Mouse (Mus musculus) CH12.LX (cell line): Measurements from ENCODE around the gene Lin7c. TPM values are rescaled to one million over a fixed set of nuclear protein-coding genes. Genes with fewer than 3 reads are reported as not detected.

Experiments used
- DNase-seq: peaks from one replicate; pipeline ENCODE4 v3.0.0-alpha.2; 2013; ENCODE audit errors: extremely low read depth
- H3K27ac ChIP-seq: 2 replicates; pipeline ENCODE4 v1.5.1; 2012; ENCODE audit warnings: low read depth, mild to moderate bottlenecking, control low read depth, moderate library complexity; ENCODE audit not compliant: insufficient read depth
- H3K27me3 ChIP-seq: replicated peaks from 2 replicates; pipeline ENCODE3; 2012; ENCODE audit warnings: inconsistent platforms
- H3K36me3 ChIP-seq, 2 experiments: replicated peaks in 1 of 2; 2 replicates each; pipeline versions ENCODE3 to v1.6.1; 2012; ENCODE audit warnings: inconsistent platforms in 1 of 2, low read length in 1 of 2, mild to moderate bottlenecking in 1 of 2, mixed read lengths in 1 of 2, moderate library complexity in 1 of 2; ENCODE audit not compliant: control insufficient read depth in 1 of 2, insufficient read depth in 1 of 2
- H3K4me1 ChIP-seq, 2 experiments: 2 replicates each; pipeline ENCODE4 v1.6.1; 2012; ENCODE audit warnings: inconsistent platforms in 1 of 2, moderate library complexity in 1 of 2; ENCODE audit not compliant: insufficient read depth in 2 of 2, control insufficient read depth in 1 of 2
- H3K4me2 ChIP-seq: 2 replicates; pipeline ENCODE4 v1.6.1; 2012; ENCODE audit warnings: low read depth, mild to moderate bottlenecking, control low read depth; ENCODE audit not compliant: poor library complexity, insufficient read depth, severe bottlenecking
- H3K4me3 ChIP-seq, 3 experiments: fragments of 150-350 bp in 1 of 3; sonication (generic) in 1 of 3; replicated peaks in 1 of 3; 2 replicates each; pipeline versions ENCODE3 to v1.5.1; 2011 to 2012; ENCODE audit warnings: low read depth in 2 of 3, low read length in 2 of 3, mild to moderate bottlenecking in 2 of 3, moderate library complexity in 2 of 3, control low read depth in 1 of 3, improper control_type of control experiment in 1 of 3, inconsistent platforms in 1 of 3, mixed read lengths in 1 of 3; ENCODE audit not compliant: poor library complexity in 1 of 3
- H3K79me2 ChIP-seq: replicated peaks from 2 replicates; pipeline ENCODE4 v1.6.1; 2012; ENCODE audit warnings: mild to moderate bottlenecking, moderate library complexity; ENCODE audit not compliant: control insufficient read depth, poor library complexity, insufficient read depth, severe bottlenecking; ENCODE audit errors: extremely low read depth
- H3K9ac ChIP-seq: 2 replicates; pipeline ENCODE4 v1.6.1; 2012; ENCODE audit warnings: low read depth, mild to moderate bottlenecking, control low read depth, moderate library complexity; ENCODE audit not compliant: insufficient read depth
- H3K9me3 ChIP-seq: replicated peaks from 2 replicates; pipeline ENCODE3; 2012; ENCODE audit warnings: low read length, inconsistent platforms, mixed read lengths
- BHLHE40 ChIP-seq: IDR thresholded peaks from 2 replicates; pipeline ENCODE4 v1.6.1; 2011; ENCODE audit warnings: mild to moderate bottlenecking, low read depth, low read length, improper control_type of control experiment
- CHD2 ChIP-seq: IDR thresholded peaks from 2 replicates; pipeline ENCODE4 v1.6.1; 2011; ENCODE audit warnings: low read length, improper control_type of control experiment
- CTCF ChIP-seq, 2 experiments: IDR thresholded peaks in 1 of 2; conservative IDR thresholded peaks in 1 of 2; 2 replicates each; pipeline ENCODE4 v1.5.1; 2011 to 2012; ENCODE audit warnings: low read depth in 2 of 2, low read length in 2 of 2, improper control_type of control experiment in 1 of 2, inconsistent platforms in 1 of 2, mild to moderate bottlenecking in 1 of 2, moderate library complexity in 1 of 2
- EP300 ChIP-seq: IDR thresholded peaks from 2 replicates; pipeline ENCODE4 v1.6.1; 2011; ENCODE audit warnings: low read length, improper control_type of control experiment
- ETS1 ChIP-seq: conservative IDR thresholded peaks from 2 replicates; pipeline ENCODE4 v1.6.1; 2012; ENCODE audit warnings: low read depth, mild to moderate bottlenecking, inconsistent platforms, low read length, improper control_type of control experiment, moderate library complexity
- IRF4 ChIP-seq: IDR thresholded peaks from 2 replicates; pipeline ENCODE4 v1.6.1; 2014; ENCODE audit warnings: low read depth, mild to moderate bottlenecking, inconsistent platforms, low read length, improper control_type of control experiment
- JUN ChIP-seq: IDR thresholded peaks from 2 replicates; pipeline ENCODE4 v1.6.1; 2011; ENCODE audit warnings: low read depth, mild to moderate bottlenecking, low read length, improper control_type of control experiment, moderate library complexity; ENCODE audit not compliant: insufficient read depth
- JUND ChIP-seq: conservative IDR thresholded peaks from 2 replicates; pipeline ENCODE4 v1.6.1; 2011; ENCODE audit warnings: low read depth, low read length, improper control_type of control experiment
- KAT2A ChIP-seq: IDR thresholded peaks from 2 replicates; pipeline ENCODE4 v1.6.1; 2012; ENCODE audit warnings: low read length, improper control_type of control experiment, inconsistent platforms; ENCODE audit not compliant: insufficient replicate concordance
- MAFK ChIP-seq: IDR thresholded peaks from 2 replicates; pipeline ENCODE4 v1.6.1; 2011; ENCODE audit warnings: low read length, improper control_type of control experiment; ENCODE audit not compliant: insufficient replicate concordance
- MAX ChIP-seq: IDR thresholded peaks from 2 replicates; pipeline ENCODE4 v1.6.1; 2011; ENCODE audit warnings: low read length, improper control_type of control experiment
- MAZ ChIP-seq: IDR thresholded peaks from 2 replicates; pipeline ENCODE4 v1.6.1; 2012; ENCODE audit warnings: low read depth, mild to moderate bottlenecking, inconsistent platforms, low read length, improper control_type of control experiment, moderate library complexity
- MEF2A ChIP-seq: IDR thresholded peaks from 2 replicates; pipeline ENCODE4 v1.6.1; 2014; ENCODE audit warnings: low read depth, mild to moderate bottlenecking, inconsistent platforms, low read length, improper control_type of control experiment, borderline replicate concordance
- MYC ChIP-seq: IDR thresholded peaks from 2 replicates; pipeline ENCODE4 v1.6.1; 2011; ENCODE audit warnings: low read depth, mild to moderate bottlenecking, improper control_type of control experiment, low read length
- NRF1 ChIP-seq: IDR thresholded peaks from 2 replicates; pipeline ENCODE4 v1.6.1; 2014; ENCODE audit warnings: low read depth, mild to moderate bottlenecking, inconsistent platforms, low read length, improper control_type of control experiment, moderate library complexity
- PAX5 ChIP-seq: IDR thresholded peaks from 2 replicates; pipeline ENCODE4 v1.6.1; 2012; ENCODE audit warnings: low read length, inconsistent platforms, mixed read lengths
- POLR2A ChIP-seq: IDR thresholded peaks from 2 replicates; pipeline ENCODE4 v1.6.1; 2011; ENCODE audit warnings: low read depth, mild to moderate bottlenecking, improper control_type of control experiment, low read length
- RAD21 ChIP-seq: IDR thresholded peaks from 2 replicates; pipeline ENCODE4 v1.6.1; 2011; ENCODE audit warnings: low read depth, mild to moderate bottlenecking, low read length, improper control_type of control experiment, moderate library complexity
- SIN3A ChIP-seq: IDR thresholded peaks from 2 replicates; pipeline ENCODE4 v1.6.1; 2012; ENCODE audit warnings: low read length, improper control_type of control experiment, inconsistent platforms
- SMC3 ChIP-seq: IDR thresholded peaks from 2 replicates; pipeline ENCODE4 v1.6.1; 2011; ENCODE audit warnings: low read depth, low read length, improper control_type of control experiment
- TCF12 ChIP-seq: IDR thresholded peaks from 2 replicates; pipeline ENCODE4 v1.6.1; 2014; ENCODE audit warnings: low read depth, mild to moderate bottlenecking, inconsistent platforms, low read length, improper control_type of control experiment
- ZMIZ1 ChIP-seq: IDR thresholded peaks from 2 replicates; pipeline ENCODE4 v1.6.1; 2012; ENCODE audit warnings: low read depth, mild to moderate bottlenecking, inconsistent platforms, low read length, improper control_type of control experiment
- dilution Hi-C: fragments of 300-500 bp; cut with MboI; formaldehyde crosslinking; loops from 2 replicates; pipeline ENCODE4 v1.14.3; 2020; ENCODE audit warnings: low sequenced_read_pairs; ENCODE audit not compliant: extremely low pct_unique_long_range_greater_than_20kb, extremely low pct_ligation_motif_present
- in situ Hi-C: fragments of 300-500 bp; cut with MboI; formaldehyde crosslinking; loops from 3 replicates; pipeline ENCODE4 v1.14.3; 2019; ENCODE audit warnings: low sequenced_read_pairs, low pct_ligation_motif_present, low pct_unique_long_range_greater_than_20kb, mixed read lengths
- polyA plus RNA-seq: library from polyadenylated mRNA; unstranded; fragments of >175 nt; gene quantifications from 2 replicates; pipeline ENCODE4 v1.2.1, GENCODE M21; 2012; ENCODE audit warnings: low read depth; ENCODE audit not compliant: insufficient read length
- total RNA-seq, 2 experiments: library from RNA; depleted of rRNA; stranded (reverse); fragments of 300-350 nt in 1 of 2; fragments of >200 nt in 1 of 2; gene quantifications; 2 replicates each; pipeline ENCODE4 v1.2.3; 2012 to 2014

The Lin7c gene
- total and polyA plus RNA-seq, 3 experiments, result 29.7 to 75.0 (median 52.3) TPM

GRCm38 (mm10) chr2:109930366-109930765 is 39.7 kb downstream of the Lin7c start:
- TF ChIP-seq MAX, result no peak
- TF ChIP-seq ETS1, result no peak
- no peak for TF ChIP-seq JUND
- TF ChIP-seq MEF2A, result no peak
- no peak for TF ChIP-seq SMC3
- TF ChIP-seq PAX5, result no peak
- no peak for TF ChIP-seq POLR2A
- no peak for TF ChIP-seq TCF12
- no peak for TF ChIP-seq RAD21
- no peak for TF ChIP-seq JUN
- no peak for TF ChIP-seq IRF4
- TF ChIP-seq NRF1, result no peak
- no peaks in the 10 kb centered on the region for H3K27me3 ChIP-seq
- H3K9ac ChIP-seq, result no peak overlapping the region
- H3K36me3 ChIP-seq, result peaks cover 0 to 31% of the 10 kb centered on the region in 2 experiments
- dilution Hi-C loops, result no loop called here
- no peaks in the 10 kb centered on the region for H3K79me2 ChIP-seq
- in situ Hi-C loops, result no loop called here
- H3K4me3 ChIP-seq, result no peak overlapping the region
- no peak overlapping the region for H3K27ac ChIP-seq
- H3K4me2 ChIP-seq, result no peak overlapping the region
- no peak for DNase-seq
- H3K9me3 ChIP-seq, result no peaks in the 10 kb centered on the region
- no peaks in the 10 kb centered on the region for H3K4me1 ChIP-seq

GRCm38 (mm10) chr2:109930771-109931170 is 40.1 kb downstream of the Lin7c start:
- Histone ChIP-seq H3K9ac (no peak overlapping the region), H3K36me3 (peaks cover 0 to 27% of the 10 kb centered on the region in 2 experiments), H3K9me3 (no peaks in the 10 kb centered on the region), H3K4me3 (no peak overlapping the region), H3K4me1 (no peaks in the 10 kb centered on the region), H3K4me2 (no peak overlapping the region), H3K27ac (no peak overlapping the region), H3K79me2 (no peaks in the 10 kb centered on the region), H3K27me3 (no peaks in the 10 kb centered on the region)
- dilution Hi-C loops (no loop called here), in situ Hi-C loops (no loop called here)
- TF ChIP-seq CTCF (conservative IDR thresholded peaks at IDR 0.05 in 1 of 2, IDR thresholded peaks at IDR 0.05 in 1 of 2; ENCODE audit: low read depth in 2 of 2, low read length in 2 of 2) (peak in 1 of 2 experiments; percentile 21; a peak in 2 of 4 replicates), EP300 (no peak)
- no peak for DNase-seq

DNA sequence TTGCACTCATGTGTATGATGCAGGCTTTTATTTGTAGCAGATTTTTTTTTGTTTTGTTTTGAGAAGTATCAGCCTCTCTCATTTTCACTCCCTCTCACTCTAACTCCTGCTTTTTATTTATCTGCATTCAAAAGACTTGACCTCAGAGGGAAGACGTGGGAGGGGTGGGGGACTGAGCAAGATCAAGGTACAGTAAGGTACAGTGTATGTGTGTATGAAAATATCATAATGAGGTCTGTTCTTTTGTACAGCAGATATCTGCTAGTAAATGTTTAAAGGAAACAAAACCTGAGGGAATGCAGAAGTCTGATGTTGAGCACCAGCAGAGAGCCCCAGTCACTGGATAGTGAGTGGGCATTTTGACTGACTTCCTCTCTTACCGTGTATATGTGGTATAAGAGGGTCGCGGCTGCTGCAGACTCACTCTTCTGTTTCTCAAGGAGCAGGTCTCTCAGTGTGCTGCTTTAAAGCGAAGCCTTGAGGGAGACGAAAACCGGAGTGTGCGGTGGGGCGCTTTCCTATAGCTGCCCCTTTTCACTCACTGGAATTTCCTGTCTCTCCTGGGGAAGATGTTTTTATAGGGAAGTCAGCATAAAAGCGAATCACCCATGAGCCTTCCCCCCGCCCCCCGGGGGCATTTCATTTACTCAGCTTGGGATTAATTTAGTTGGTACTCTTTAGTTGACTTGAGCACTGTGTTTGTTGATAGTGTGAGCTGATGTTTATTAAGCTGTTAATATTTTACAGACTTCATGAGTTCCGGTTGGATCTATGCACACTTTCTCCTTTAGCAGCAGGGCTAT is 41.5 kb downstream of the Lin7c start:
- no peak for DNase-seq
- Histone ChIP-seq H3K79me2 (no peaks in the 10 kb centered on the region), H3K27ac (no peak overlapping the region), H3K4me2 (no peak overlapping the region), H3K4me1 (no peaks in the 10 kb centered on the region), H3K36me3 (peaks cover 0 to 20% of the 10 kb centered on the region in 2 experiments), H3K9ac (no peak overlapping the region), H3K4me3 (no peak overlapping the region), H3K9me3 (no peaks in the 10 kb centered on the region), H3K27me3 (no peaks in the 10 kb centered on the region)
- TF ChIP-seq JUN (no peak), PAX5 (no peak), BHLHE40 (no peak), MYC (no peak), RAD21 (no peak), KAT2A (no peak), JUND (no peak), SIN3A (no peak), MAFK (no peak), ZMIZ1 (no peak), MAZ (no peak), SMC3 (no peak), CHD2 (no peak), EP300 (no peak)
- in situ Hi-C loops, result no loop called here
- dilution Hi-C loops, result no loop called here
